ENCODE assay signal across 14 mouse cellular contexts in genomic region chr6:116405243-116405642, GRCm38 (mm10). TPM values are rescaled to one million over a fixed set of nuclear protein-coding genes. Genes with fewer than 3 reads are reported as not detected.
DNase-seq lines count a peak whose midpoint lies in the region; ATAC-seq lines count a peak whose summit lies in the region.
"Had no signal": no experiment of that assay in that cellular context is flagged by ENCODE, and none has a peak within 500 bp of the region (broad histone marks: within the 10 kb centered on the region; RNA-seq: fewer than 3 reads in every experiment).

No protein-coding gene starts in this region.

- WGBS in macrophage (ENCODE audit: missing documents), result 97% methylated on average over 9 of the region's 9 CpGs
- WGBS in neural tube, embryonic 12.5 days, result 39% methylated on average over 9 of the region's 9 CpGs
- WGBS in kidney, embryonic 14.5 days, result 90% methylated on average over 9 of the region's 9 CpGs

- no peak overlapping the region for H3K9ac ChIP-seq in neural tube, embryonic 12.5 days
- H3K9ac ChIP-seq in kidney, embryonic 14.5 days (ENCODE audit: low read depth, low read length), result no peak overlapping the region
- H3K9ac ChIP-seq: heart, embryonic 12.5 days; liver, embryonic 14.5 days had no signal

- H3K9me3 ChIP-seq in neural tube, embryonic 12.5 days, result no peaks in the 10 kb centered on the region
- no peaks in the 10 kb centered on the region for H3K9me3 ChIP-seq in kidney, embryonic 14.5 days (ENCODE audit: control insufficient read depth, low read length)
- H3K9me3 ChIP-seq: heart, embryonic 12.5 days had no signal

- H3K79me2 ChIP-seq in macrophage (ENCODE audit: inconsistent target), result no peaks in the 10 kb centered on the region

- peaks cover 11% of the 10 kb centered on the region; the same call in 1 of the 2 replicates for H3K4me1 ChIP-seq in neural tube, embryonic 12.5 days
- no peaks in the 10 kb centered on the region for H3K4me1 ChIP-seq in kidney, embryonic 14.5 days (ENCODE audit: control insufficient read depth, insufficient read depth, low read length)
- H3K4me1 ChIP-seq: heart, embryonic 12.5 days had no signal

- peak; percentile 57; the same call in 1 of the 2 replicates for ATAC-seq in neural tube, embryonic 12.5 days (ENCODE audit: low FRiP score, low read depth)
- no peak for ATAC-seq in kidney, embryonic 14.5 days (ENCODE audit: low FRiP score, low TSS enrichment)

- H3K27me3 ChIP-seq in neural tube, embryonic 12.5 days (replicated peaks), result no peaks in the 10 kb centered on the region
- no peaks in the 10 kb centered on the region for H3K27me3 ChIP-seq in kidney, embryonic 14.5 days (ENCODE audit: control insufficient read depth, insufficient read depth, low read length)
- H3K27me3 ChIP-seq: heart, embryonic 12.5 days had no signal

- peak; percentile 21 for DNase-seq in left cerebral cortex, postnatal 4 days
- no peak for DNase-seq in left cerebral cortex, adult 18-20 months (ENCODE audit: low spot score in 2 of 2)
- DNase-seq in embryo, embryonic 9.5 days (ENCODE audit: extremely low spot score), result peak; percentile 17
- DNase-seq in right cerebral cortex, postnatal 36 days (ENCODE audit: low spot score in 2 of 2), result no peak
- DNase-seq in adrenal gland, postnatal 10 days, result no peak
- DNase-seq: cerebellum, adult 11 months; kidney, postnatal 14 days; lung, postnatal 4 days had no signal

- intact Hi-C loops in left cerebral cortex, postnatal 4 days (cut with DNase I), result no loop called here

- H3K4me3 ChIP-seq in macrophage (ENCODE audit: inconsistent target), result no peak overlapping the region
- H3K4me3 ChIP-seq in neural tube, embryonic 12.5 days, result no peak overlapping the region
- H3K4me3 ChIP-seq in kidney, embryonic 14.5 days (ENCODE audit: low read length), result no peak overlapping the region
- H3K4me3 ChIP-seq: heart, embryonic 12.5 days; left cerebral cortex, adult 2 months had no signal

- peak overlapping the region; percentile 17; the same call in 1 of the 2 replicates for H3K27ac ChIP-seq in macrophage
- no peak overlapping the region for H3K27ac ChIP-seq in neural tube, embryonic 12.5 days
- H3K27ac ChIP-seq in kidney, embryonic 14.5 days (ENCODE audit: low read depth, low read length), result no peak overlapping the region
- H3K27ac ChIP-seq: left cerebral cortex, adult 2 months; liver, embryonic 14.5 days had no signal

- peaks cover 14% of the 10 kb centered on the region; the same call in 1 of the 2 replicates for H3K36me3 ChIP-seq in macrophage (ENCODE audit: inconsistent target)
- peaks cover 28% of the 10 kb centered on the region; the same call in 1 of the 2 replicates for H3K36me3 ChIP-seq in neural tube, embryonic 12.5 days
- H3K36me3 ChIP-seq in kidney, embryonic 14.5 days (ENCODE audit: control insufficient read depth, insufficient read depth, low read length), result peaks cover 21% of the 10 kb centered on the region; the same call in 1 of the 2 replicates

- H3K4me2 ChIP-seq in neural tube, embryonic 12.5 days (replicated peaks), result no peak overlapping the region
- H3K4me2 ChIP-seq in kidney, embryonic 14.5 days (replicated peaks; ENCODE audit: low read depth, low read length), result no peak overlapping the region
- H3K4me2 ChIP-seq: heart, embryonic 12.5 days had no signal

RNA-seq across cellular contexts. Expression of gene Alox5, which starts 55.7 kb away (rescaled TPM):
- total RNA-seq in left cerebral cortex, postnatal 4 days (2021), result 1 to 10 TPM; 1.3 to 1.4 TPM
- total RNA-seq in left cerebral cortex, adult 18-20 months (2021), result 1 to 10 TPM; 1.4 to 1.5 TPM
- total RNA-seq in macrophage (2018; cell fraction: chromatin; rRNA removed), result under 1 TPM in 1 of 26 experiments, not detected in 25; 0.65 TPM
- under 1 TPM; 0.07 to 0.66 (median 0.24) TPM for total RNA-seq in macrophage (2018; cell fraction: cytosol; rRNA removed)
- total RNA-seq in macrophage (2018; cell fraction: nucleus; rRNA removed), result 1 to 10 TPM in 1 of 26 experiments, under 1 TPM in 12, not detected in 13; 0.17 to 1.7 (median 0.52) TPM
- polyA plus RNA-seq in macrophage (2018), result 0.45 to 1.1 TPM (median 0.86 TPM) in 3 replicates
- 0.41 and 0.71 TPM in 2 replicates for polyA plus RNA-seq in neural tube, embryonic 12.5 days (2016; fragmentation: Nextera tagmentation; extraction: Ambion mirVana)
- polyA plus RNA-seq in kidney, embryonic 14.5 days (2014; fragmentation: Nextera tagmentation; extraction: Ambion mirVana), result 0.07 and 0.41 TPM in 2 replicates
- 1 to 10 TPM; 2.1 TPM for total RNA-seq in adrenal gland, postnatal 10 days (2021)

Comparison
In these comparisons a context has a peak if more than half of its experiments do, and no peak if none do; other contexts are left out.
1. DNase-seq: peak in left cerebral cortex, postnatal 4 days (single experiment) and embryo, embryonic 9.5 days (single experiment); none in left cerebral cortex, adult 18-20 months (0 of 2), right cerebral cortex, postnatal 36 days (0 of 2) and adrenal gland, postnatal 10 days (single experiment).